Mouse (Mus musculus) ES-Bruce4 (cell line): ENCODE data around the gene Scn8a. TPM values are rescaled to one million over a fixed set of nuclear protein-coding genes. Genes with fewer than 3 reads are reported as not detected.

Experiments used
- H3K27ac ChIP-seq: 2 replicates; pipeline ENCODE4 v1.5.1; 2012; ENCODE audit warnings: low read length, inconsistent platforms; ENCODE audit not compliant: insufficient read depth
- H3K27me3 ChIP-seq: 2 replicates; pipeline ENCODE4 v1.6.1; 2012; ENCODE audit warnings: mild to moderate bottlenecking, low read length, inconsistent platforms; ENCODE audit not compliant: control insufficient read depth, poor library complexity, insufficient read depth, severe bottlenecking
- H3K36me3 ChIP-seq: 2 replicates; pipeline ENCODE4 v1.6.1; 2012; ENCODE audit warnings: inconsistent platforms, mild to moderate bottlenecking, low read length, moderate library complexity; ENCODE audit not compliant: control insufficient read depth, poor library complexity, insufficient read depth, severe bottlenecking
- H3K4me1 ChIP-seq: one replicate; pipeline ENCODE4 v1.8.1; 2011; ENCODE audit warnings: low read length; ENCODE audit not compliant: control insufficient read depth, insufficient read depth
- H3K4me3 ChIP-seq: 2 replicates; pipeline ENCODE4 v1.5.1; 2011; ENCODE audit warnings: low read depth, mild to moderate bottlenecking, low read length
- H3K9ac ChIP-seq: 2 replicates; pipeline ENCODE4 v1.6.1; 2012; ENCODE audit warnings: low read depth, mild to moderate bottlenecking, inconsistent platforms; ENCODE audit not compliant: poor library complexity, severe bottlenecking
- H3K9me3 ChIP-seq: replicated peaks from 2 replicates; pipeline ENCODE4 v1.6.1; 2012; ENCODE audit warnings: mild to moderate bottlenecking, low read length, inconsistent platforms; ENCODE audit not compliant: control insufficient read depth, poor library complexity, insufficient read depth, severe bottlenecking
- CTCF ChIP-seq: IDR thresholded peaks from one replicate; pipeline ENCODE4 v1.8.1; 2011; ENCODE audit warnings: low read depth, low read length
- EP300 ChIP-seq: IDR thresholded peaks from 2 replicates; pipeline ENCODE4 v1.6.1; 2011; ENCODE audit warnings: low read depth, low read length; ENCODE audit not compliant: insufficient read depth
- POLR2A ChIP-seq: IDR thresholded peaks from one replicate; pipeline ENCODE4 v1.8.1; 2011; ENCODE audit warnings: low read length; ENCODE audit not compliant: insufficient read depth
- polyA plus RNA-seq: library from polyadenylated mRNA; stranded (reverse); fragments of >200 nt; gene quantifications from 2 replicates; pipeline ENCODE4 v1.2.4, GENCODE M21; 2011; ENCODE audit warnings: low read depth; ENCODE audit not compliant: missing spikeins, insufficient read depth, insufficient read length

The Scn8a gene
- polyA plus RNA-seq, 1 experiment = 8.9 TPM

GRCm38 (mm10) chr15:101047194-101047555 lies 177.5 kb downstream of the Scn8a start, which contains the start of gene Gm47841:
Gene Gm47841, minus strand, starts transcription at chr15:101047397.
- no peaks in the 10 kb centered on the region for H3K36me3 ChIP-seq
- no peak within 1 kb of the TSS for H3K27ac ChIP-seq
- TF ChIP-seq POLR2A (no peak), CTCF (no peak), EP300 (no peak)
- H3K4me3 ChIP-seq = peak within 1 kb of the TSS; percentile 70
- H3K4me1 ChIP-seq = no peaks in the 10 kb centered on the region
- no peaks in the 10 kb centered on the region for H3K9me3 ChIP-seq
- peak within 1 kb of the TSS; percentile 59 for H3K9ac ChIP-seq
- H3K27me3 ChIP-seq = peaks cover 18% of the 10 kb centered on the region

DNA sequence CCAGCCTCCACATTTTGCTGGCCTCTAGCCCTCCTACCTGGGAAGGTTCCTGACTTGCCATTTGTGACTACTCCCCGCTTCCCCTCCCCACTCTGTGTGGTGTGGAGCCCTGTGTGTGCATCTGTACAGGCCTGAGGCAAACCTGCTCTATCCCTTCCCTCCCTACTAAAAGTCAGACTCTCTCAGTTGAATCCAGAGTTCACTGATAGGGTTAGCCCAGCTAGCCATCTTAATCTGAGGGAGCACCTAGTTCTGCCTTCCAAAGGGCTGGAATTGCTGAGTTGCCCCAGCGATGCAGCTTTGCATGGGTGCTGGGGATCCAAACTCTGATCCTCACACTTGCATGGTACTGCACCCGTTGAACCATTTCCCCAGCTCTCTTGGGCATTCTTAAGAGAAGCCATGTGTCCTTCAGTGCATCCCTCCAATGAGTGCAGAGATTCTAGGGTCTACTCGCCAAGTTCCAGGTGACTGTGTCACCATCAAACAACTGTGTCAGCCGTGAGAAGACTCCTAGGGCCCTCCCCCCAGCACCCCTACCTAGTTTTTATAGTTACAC lies 178.8 kb downstream of the Scn8a start:
- no peak overlapping the region for H3K9ac ChIP-seq
- no peak for TF ChIP-seq POLR2A
- TF ChIP-seq EP300 = no peak
- TF ChIP-seq CTCF = no peak
- H3K4me1 ChIP-seq = no peaks in the 10 kb centered on the region
- H3K9me3 ChIP-seq = no peaks in the 10 kb centered on the region
- peaks cover 22% of the 10 kb centered on the region for H3K27me3 ChIP-seq
- H3K27ac ChIP-seq = no peak overlapping the region
- no peaks in the 10 kb centered on the region for H3K36me3 ChIP-seq
- no peak overlapping the region for H3K4me3 ChIP-seq

- Histone ChIP-seq H3K4me3 (no peak overlapping the region), H3K36me3 (no peaks in the 10 kb centered on the region), H3K4me1 (no peaks in the 10 kb centered on the region), H3K27me3 (peaks cover 17% of the 10 kb centered on the region), H3K9me3 (no peaks in the 10 kb centered on the region), H3K27ac (no peak overlapping the region), H3K9ac (no peak overlapping the region)
- TF ChIP-seq CTCF (no peak), EP300 (no peak), POLR2A (no peak)
Observed at GRCm38 (mm10) chr15:101051869-101052268, 182.2 kb downstream of the Scn8a start.

DNA sequence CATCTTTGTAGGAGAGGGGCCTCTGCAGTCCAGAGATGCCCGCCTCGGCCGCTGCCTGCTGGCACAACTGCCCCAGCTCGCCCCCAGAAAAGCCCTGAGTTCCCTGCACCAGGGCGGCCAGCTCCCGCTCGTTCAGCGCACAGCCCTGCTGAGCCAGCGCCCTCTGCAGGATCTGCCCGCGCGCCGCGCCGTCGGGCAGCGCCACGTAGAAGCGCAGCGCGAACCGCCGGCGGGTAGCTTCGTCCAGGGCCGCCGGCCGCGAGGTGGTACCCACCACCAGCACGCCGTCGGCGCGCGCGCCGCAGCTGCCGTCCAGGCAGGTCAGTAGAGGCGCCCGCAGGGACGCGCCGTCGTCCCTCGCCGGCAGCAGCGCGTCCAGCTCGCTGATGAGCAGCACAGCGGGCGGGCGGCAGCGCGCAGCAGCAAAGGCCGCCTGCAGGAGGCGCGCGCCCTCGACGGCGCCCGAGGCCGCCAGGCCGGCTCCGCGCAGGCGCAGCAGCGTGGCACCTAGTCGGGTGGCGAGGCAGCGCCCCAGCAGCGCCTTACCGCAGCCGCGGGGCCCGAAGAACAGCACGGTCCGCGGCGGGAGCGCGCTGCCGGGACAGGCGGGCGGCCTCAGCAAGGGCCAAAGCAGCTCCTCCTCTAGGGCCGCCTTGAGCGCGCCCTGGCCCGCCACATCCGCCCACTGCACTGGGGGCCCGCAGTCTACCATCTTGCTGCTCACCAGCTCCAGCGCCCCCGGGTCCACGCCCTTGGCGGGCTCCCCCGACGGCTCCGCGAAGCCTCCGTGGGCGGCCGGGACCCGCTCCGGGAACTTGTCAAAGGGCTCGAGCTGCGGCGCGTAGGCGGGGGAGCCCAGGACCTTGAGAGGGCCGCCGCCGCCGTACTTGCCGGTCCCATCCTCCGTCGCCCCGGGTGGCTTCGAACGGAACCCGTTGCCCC lies 183.2 kb downstream of the Scn8a start:
- Histone ChIP-seq H3K36me3 (no peaks in the 10 kb centered on the region), H3K27me3 (peaks cover 13% of the 10 kb centered on the region), H3K27ac (no peak overlapping the region), H3K4me3 (peak overlapping the region; percentile 32), H3K4me1 (no peaks in the 10 kb centered on the region), H3K9ac (peak overlapping the region; percentile 69), H3K9me3 (no peaks in the 10 kb centered on the region)
- TF ChIP-seq POLR2A (no peak), EP300 (no peak), CTCF (peak; percentile 42)

- TF ChIP-seq EP300 (no peak), CTCF (no peak), POLR2A (no peak)
- H3K36me3 ChIP-seq = no peaks in the 10 kb centered on the region
- no peaks in the 10 kb centered on the region for H3K9me3 ChIP-seq
- no peak overlapping the region for H3K27ac ChIP-seq
- peak overlapping the region; percentile 69 for H3K9ac ChIP-seq
- peak overlapping the region; percentile 53 for H3K4me3 ChIP-seq
- H3K27me3 ChIP-seq = peaks cover 13% of the 10 kb centered on the region
- no peaks in the 10 kb centered on the region for H3K4me1 ChIP-seq
Observed at GRCm38 (mm10) chr15:101053832-101054459, 184.3 kb downstream of the Scn8a start.

DNA sequence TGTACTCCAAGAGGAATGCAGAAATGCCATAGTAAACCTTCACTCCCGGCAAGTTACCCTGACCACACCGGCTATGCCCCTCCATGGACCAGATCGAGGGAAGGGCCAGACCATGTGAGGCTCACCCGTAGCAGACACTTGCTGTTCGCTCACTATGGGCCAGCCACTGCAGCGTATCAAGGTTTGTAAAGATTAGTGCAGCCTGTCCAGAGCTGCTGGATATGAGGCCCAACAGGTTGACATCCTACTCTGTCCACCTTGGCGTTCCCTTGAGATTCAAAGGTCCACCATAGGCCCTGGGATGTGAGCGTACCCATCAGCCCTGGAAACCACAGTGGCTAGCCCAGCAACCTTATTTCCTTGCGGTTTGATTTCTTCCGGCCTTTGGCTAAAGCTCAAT lies 184.9 kb downstream of the Scn8a start:
- peaks cover 13% of the 10 kb centered on the region for H3K27me3 ChIP-seq
- H3K36me3 ChIP-seq = no peaks in the 10 kb centered on the region
- no peaks in the 10 kb centered on the region for H3K4me1 ChIP-seq
- TF ChIP-seq EP300 = no peak
- TF ChIP-seq POLR2A = no peak
- no peak for TF ChIP-seq CTCF
- H3K4me3 ChIP-seq = no peak overlapping the region
- H3K9me3 ChIP-seq = no peaks in the 10 kb centered on the region
- no peak overlapping the region for H3K27ac ChIP-seq
- no peak overlapping the region for H3K9ac ChIP-seq
